8 mouse cellular contexts compared by ENCODE assay signal in the genomic region with DNA sequence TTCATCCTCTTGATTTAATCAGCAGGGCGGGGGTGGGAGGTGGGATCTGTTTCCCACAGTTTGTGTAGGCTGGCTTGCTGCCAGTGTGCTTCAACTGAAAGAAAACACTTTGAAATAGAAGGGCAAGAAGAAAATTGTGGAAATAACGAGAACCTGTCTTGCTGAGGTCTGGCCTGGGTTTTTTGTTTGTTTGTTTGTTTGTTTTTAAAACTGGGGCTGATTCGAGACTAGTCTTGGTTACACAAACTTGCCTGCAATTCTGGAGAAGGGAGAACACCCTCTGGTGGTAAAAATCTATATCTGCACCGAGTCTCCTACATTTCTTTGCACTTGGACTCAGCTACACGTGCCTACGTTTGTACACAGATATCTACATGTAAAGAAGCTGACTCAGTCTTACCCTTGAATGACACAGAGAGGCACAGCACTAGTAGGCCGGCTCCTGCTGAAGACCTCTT. TPM values are rescaled to one million over a fixed set of nuclear protein-coding genes. Genes with fewer than 3 reads are reported as not detected.
DNase-seq lines count a peak whose midpoint lies in the region; ATAC-seq and TF ChIP-seq lines count a peak whose summit lies in the region.

No protein-coding gene starts in this region.

- H3K27ac ChIP-seq in forebrain, embryonic 14.5 days (ENCODE audit: low read depth, low read length): peak overlapping the region; percentile 52; the same call in 1 of the 2 replicates
- H3K27ac ChIP-seq in intestine, postnatal 0 days (ENCODE audit: low read depth, low read length): no peak overlapping the region
- H3K27ac ChIP-seq in limb, embryonic 15.5 days: peak overlapping the region; percentile 64

- ATAC-seq in forebrain, embryonic 14.5 days: peak; percentile 16; the same call in 1 of the 2 replicates
- peak; percentile 78 for ATAC-seq in intestine, postnatal 0 days
- ATAC-seq in limb, embryonic 15.5 days (ENCODE audit: insufficient number of reproducible peaks, low FRiP score, low TSS enrichment, low read depth): 0 out of 2 replicates have a peak, but pooled peaks have one; percentile 57

- peaks cover 31% of the 10 kb centered on the region for H3K4me1 ChIP-seq in forebrain, embryonic 14.5 days (ENCODE audit: control insufficient read depth, insufficient read depth, low read length)
- no peaks in the 10 kb centered on the region; the same call in 1 of the 2 replicates for H3K4me1 ChIP-seq in intestine, postnatal 0 days (replicated peaks; ENCODE audit: control insufficient read depth, insufficient read depth, low read length)
- peaks cover 30% of the 10 kb centered on the region for H3K4me1 ChIP-seq in limb, embryonic 15.5 days

- 10% methylated on average over 7 of the region's 7 CpGs for WGBS in forebrain, embryonic 14.5 days
- 14% methylated on average over 7 of the region's 7 CpGs for WGBS in intestine, postnatal 0 days
- WGBS in limb, embryonic 15.5 days: 18% methylated on average over 7 of the region's 7 CpGs

- peak; percentile 78 for TF ChIP-seq CTCF in intestine, postnatal 0 days (IDR thresholded peaks at IDR 0.05; ENCODE audit: low read depth)

- no peak overlapping the region for H3K9ac ChIP-seq in forebrain, embryonic 14.5 days (ENCODE audit: low read length)
- H3K9ac ChIP-seq in intestine, postnatal 0 days (ENCODE audit: low read depth, low read length): 0 out of 2 replicates have a peak overlapping the region, but pooled peaks have one; percentile 11
- no peak overlapping the region for H3K9ac ChIP-seq in limb, embryonic 15.5 days

- no peaks in the 10 kb centered on the region for H3K36me3 ChIP-seq in forebrain, embryonic 14.5 days (ENCODE audit: control insufficient read depth, insufficient read depth, low read length)
- H3K36me3 ChIP-seq in intestine, postnatal 0 days (ENCODE audit: control insufficient read depth, insufficient read depth): no peaks in the 10 kb centered on the region
- H3K36me3 ChIP-seq in limb, embryonic 15.5 days: no peaks in the 10 kb centered on the region

- H3K9me3 ChIP-seq in forebrain, embryonic 14.5 days (replicated peaks; ENCODE audit: control insufficient read depth, low read length): no peaks in the 10 kb centered on the region
- H3K9me3 ChIP-seq in intestine, postnatal 0 days (ENCODE audit: control insufficient read depth): no peaks in the 10 kb centered on the region
- no peaks in the 10 kb centered on the region for H3K9me3 ChIP-seq in limb, embryonic 15.5 days

- DNase-seq in right cerebral cortex, adult 18-20 months: peak; percentile 46
- DNase-seq in right cerebral cortex, postnatal 25 days: no peak
- peak; percentile 88 for DNase-seq in brain, adult 2 months (ENCODE audit: low read depth, low spot score)
- DNase-seq in forebrain, embryonic 14.5 days (ENCODE audit: low spot score): peak; percentile 80
- peak; percentile 71 for DNase-seq in naive thymus-derived CD4-positive, alpha-beta T cell, adult 2 months (ENCODE audit: low read depth)
- DNase-seq in ovary, adult 18-20 months (ENCODE audit: low spot score): no peak

- H3K27me3 ChIP-seq in forebrain, embryonic 14.5 days (replicated peaks; ENCODE audit: control insufficient read depth, insufficient read depth, low read length): no peaks in the 10 kb centered on the region
- no peaks in the 10 kb centered on the region for H3K27me3 ChIP-seq in intestine, postnatal 0 days (replicated peaks; ENCODE audit: control insufficient read depth, insufficient read depth, low read length)
- no peaks in the 10 kb centered on the region for H3K27me3 ChIP-seq in limb, embryonic 15.5 days

- no peak overlapping the region for H3K4me3 ChIP-seq in forebrain, embryonic 14.5 days (ENCODE audit: low read depth, low read length)
- H3K4me3 ChIP-seq in intestine, postnatal 0 days (ENCODE audit: low read depth, low read length): no peak overlapping the region
- H3K4me3 ChIP-seq in limb, embryonic 15.5 days: no peak overlapping the region

- peak overlapping the region; percentile 18; the same call in 1 of the 2 replicates for H3K4me2 ChIP-seq in forebrain, embryonic 14.5 days (ENCODE audit: low read length)
- no peak overlapping the region for H3K4me2 ChIP-seq in intestine, postnatal 0 days (replicated peaks; ENCODE audit: low read depth)
- H3K4me2 ChIP-seq in limb, embryonic 15.5 days: 0 out of 2 replicates have a peak overlapping the region, but pooled peaks have one; percentile 12

RNA-seq across cellular contexts. Expression of gene Med4, which starts 35.2 kb away (rescaled TPM):
- 99.3 and 100.0 TPM in 2 replicates for polyA plus RNA-seq in forebrain, embryonic 14.5 days (2014; fragmentation: Nextera tagmentation; extraction: Ambion mirVana)
- 30.9 and 31.7 TPM in 2 replicates for polyA plus RNA-seq in intestine, postnatal 0 days (2015; fragmentation: Nextera tagmentation; extraction: Ambion mirVana)
- polyA plus RNA-seq in limb, embryonic 15.5 days (2015; fragmentation: Nextera tagmentation; extraction: Ambion mirVana): 78.4 and 86.2 TPM in 2 replicates

RNA-seq across cellular contexts. Expression of gene Sucla2, which starts 50.5 kb away (rescaled TPM):
- polyA plus RNA-seq in forebrain, embryonic 14.5 days (2014; fragmentation: Nextera tagmentation; extraction: Ambion mirVana): 111 and 122 TPM in 2 replicates
- polyA plus RNA-seq in intestine, postnatal 0 days (2015; fragmentation: Nextera tagmentation; extraction: Ambion mirVana): 185 and 202 TPM in 2 replicates
- polyA plus RNA-seq in limb, embryonic 15.5 days (2015; fragmentation: Nextera tagmentation; extraction: Ambion mirVana): 99.5 and 109 TPM in 2 replicates

Comparison
In these comparisons a context has a peak if more than half of its experiments do, and no peak if none do; other contexts are left out.
1. DNase-seq: peak in right cerebral cortex, adult 18-20 months (single experiment), brain, adult 2 months (single experiment), forebrain, embryonic 14.5 days (single experiment) and naive thymus-derived CD4-positive, alpha-beta T cell, adult 2 months (single experiment); none in right cerebral cortex, postnatal 25 days (single experiment) and ovary, adult 18-20 months (single experiment).
2. ATAC-seq: peak in every context shown above with its lines; median percentile 78 in intestine, postnatal 0 days; 57 in limb, embryonic 15.5 days; 16 in forebrain, embryonic 14.5 days.